Mouse (Mus musculus) stomach, adult 2 months (tissue): ENCODE measurements around the gene Rtbdn. TPM values are rescaled to one million over a fixed set of nuclear protein-coding genes. Genes with fewer than 3 reads are reported as not detected.

ENCODE experiments used
- polyA plus RNA-seq: library from polyadenylated mRNA; depleted of rRNA; stranded (reverse); fragments of >200 nt; gene quantifications from 2 replicates; pipeline ENCODE4 v1.2.3, GENCODE M21; 2012; rRNA removed

The Rtbdn gene
- polyA plus RNA-seq: not detected in 2 replicates

GRCm38 (mm10) chr8:84946528-84947240 is at the start of gene Rtbdn:
Gene Rtbdn (plus strand): TSS chr8:84946991.

DNA sequence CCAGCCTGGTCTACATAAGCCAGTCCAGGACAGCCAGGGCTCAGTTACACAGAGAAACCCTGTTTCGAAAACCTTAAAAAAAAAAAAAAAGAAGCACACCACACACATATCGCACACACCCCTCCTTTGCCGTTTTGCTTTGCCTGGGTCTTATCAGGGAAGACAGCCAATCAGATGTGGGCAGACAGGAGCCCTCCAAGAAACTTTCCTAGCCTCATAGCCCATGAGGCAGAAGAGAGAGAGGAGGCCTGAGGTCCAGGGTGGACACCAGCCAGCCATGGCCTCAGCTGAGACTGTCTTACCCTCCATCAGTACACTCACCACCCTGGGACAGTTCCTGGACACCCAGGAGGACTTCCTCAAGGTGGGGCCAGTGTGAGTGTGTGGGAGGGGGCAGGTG is 45.0 kb upstream of the Rtbdn start, which contains the start of gene Klf1:
TSS of gene Klf1 (plus strand) at position 177 of the 400 bp plus-strand sequence.

GRCm38 (mm10) chr8:84908421-84909161 is 38.2 kb upstream of the Rtbdn start, which contains the start of gene Dnase2a:
Gene Dnase2a (plus strand): TSS chr8:84908560.

GRCm38 (mm10) chr8:84936962-84937546 is 9.7 kb upstream of the Rtbdn start, which contains the start of gene Mast1:
Gene Mast1 (minus strand): TSS chr8:84937359.

GRCm38 (mm10) chr8:84969241-84970134 is 22.7 kb downstream of the Rtbdn start, which contains the start of the genes Gm49661, Prdx2 and Rnaseh2a:
Gene Gm49661 (minus strand): TSS chr8:84969433.
Gene Prdx2 (plus strand): TSS chr8:84969587.
Gene Rnaseh2a (minus strand): TSS chr8:84969767.

GRCm38 (mm10) chr8:84978248-84978940 is 31.6 kb downstream of the Rtbdn start, which contains the start of gene Junb:
Gene Junb (minus strand): TSS chr8:84978718.

GRCm38 (mm10) chr8:84990349-84990748 is 43.6 kb downstream of the Rtbdn start, which contains the start of gene Hook2:
Gene Hook2 (plus strand): TSS chr8:84990603.

Other genes starting within 250 kb of the Rtbdn start
- gene Lyl1, start 245.5 kb upstream of the Rtbdn start, polyA plus RNA-seq: 4.3 and 5.4 TPM in 2 replicates
- gene G430095P16Rik, start 224.0 kb upstream of the Rtbdn start, polyA plus RNA-seq: 0.09 TPM in 1 of 2 replicates, not detected in the other
- 43.0 and 44.8 TPM in 2 replicates for gene Nfix, start 146.6 kb upstream of the Rtbdn start, polyA plus RNA-seq
- 1.1 and 1.3 TPM in 2 replicates for gene Dand5, start 124.2 kb upstream of the Rtbdn start, polyA plus RNA-seq
- gene Gadd45gip1, start 115.5 kb upstream of the Rtbdn start, polyA plus RNA-seq: 20.5 and 114 TPM in 2 replicates
- gene Rad23a, start 106.3 kb upstream of the Rtbdn start, polyA plus RNA-seq: 34.5 and 34.7 TPM in 2 replicates
- gene Calr, start 100.1 kb upstream of the Rtbdn start, polyA plus RNA-seq: 52.9 and 61.7 TPM in 2 replicates
- 21.9 and 25.5 TPM in 2 replicates for gene Farsa, start 90.0 kb upstream of the Rtbdn start, polyA plus RNA-seq
- 0.08 and 0.22 TPM in 2 replicates for gene Syce2, start 74.9 kb upstream of the Rtbdn start, polyA plus RNA-seq
- gene Gcdh, start 53.1 kb upstream of the Rtbdn start, polyA plus RNA-seq: 101 and 137 TPM in 2 replicates
- 0.06 and 0.34 TPM in 2 replicates for gene Klf1, start 45.1 kb upstream of the Rtbdn start, polyA plus RNA-seq
- 8.6 and 9.6 TPM in 2 replicates for gene Dnase2a, start 38.4 kb upstream of the Rtbdn start, polyA plus RNA-seq
- 0.41 and 0.72 TPM in 2 replicates for gene Mast1, start 9.6 kb upstream of the Rtbdn start, polyA plus RNA-seq
- 0.89 TPM in 1 of 2 replicates, not detected in the other for gene Gm49661, start 22.4 kb downstream of the Rtbdn start, polyA plus RNA-seq
- 79.1 and 81.4 TPM in 2 replicates for gene Prdx2, start 22.6 kb downstream of the Rtbdn start, polyA plus RNA-seq
- gene Rnaseh2a, start 22.8 kb downstream of the Rtbdn start, polyA plus RNA-seq: 17.6 and 24.3 TPM in 2 replicates
- 114 and 193 TPM in 2 replicates for gene Junb, start 31.7 kb downstream of the Rtbdn start, polyA plus RNA-seq
- gene Hook2, start 43.6 kb downstream of the Rtbdn start, polyA plus RNA-seq: 14.5 and 15.1 TPM in 2 replicates
- not detected in 2 replicates for gene Best2, start 67.5 kb downstream of the Rtbdn start, polyA plus RNA-seq
- gene Asna1, start 78.3 kb downstream of the Rtbdn start, polyA plus RNA-seq: 51.2 and 52.0 TPM in 2 replicates
- gene Trir, start 79.8 kb downstream of the Rtbdn start, polyA plus RNA-seq: 27.6 and 47.2 TPM in 2 replicates
- gene Tnpo2, start 89.9 kb downstream of the Rtbdn start, polyA plus RNA-seq: 18.8 and 27.1 TPM in 2 replicates
- gene Fbxw9, start 113.1 kb downstream of the Rtbdn start, polyA plus RNA-seq: 31.9 and 42.6 TPM in 2 replicates
- 1.2 and 1.7 TPM in 2 replicates for gene Gm5741, start 121.0 kb downstream of the Rtbdn start, polyA plus RNA-seq
- 23.1 and 46.6 TPM in 2 replicates for gene Dhps, start 124.8 kb downstream of the Rtbdn start, polyA plus RNA-seq
- 67.2 and 75.2 TPM in 2 replicates for gene Wdr83os, start 133.7 kb downstream of the Rtbdn start, polyA plus RNA-seq
- gene Wdr83, start 134.3 kb downstream of the Rtbdn start, polyA plus RNA-seq: 8.4 and 11.5 TPM in 2 replicates
- gene Man2b1, start 136.3 kb downstream of the Rtbdn start, polyA plus RNA-seq: 21.5 and 23.4 TPM in 2 replicates
- 0.05 and 0.06 TPM in 2 replicates for gene Zfp791, start 176.1 kb downstream of the Rtbdn start, polyA plus RNA-seq
- gene Cks1brt, start 204.9 kb downstream of the Rtbdn start, polyA plus RNA-seq: not detected in 2 replicates